Mouse (Mus musculus) C2C12 (cell line): ENCODE data around the gene Rtp3.

Source experiments
- CEBPB ChIP-seq: IDR thresholded peaks from one replicate; pipeline ENCODE4 v1.6.1; 2011; ENCODE audit warnings: low read depth, mild to moderate bottlenecking, control low read depth, moderate library complexity
- CTCF ChIP-seq: IDR thresholded peaks from one replicate; pipeline ENCODE4 v1.5.1; 2011; ENCODE audit not compliant: control insufficient read depth, insufficient read depth, insufficient read length
- MAX ChIP-seq: IDR thresholded peaks from one replicate; pipeline ENCODE4 v1.6.1; 2011; ENCODE audit warnings: mild to moderate bottlenecking, control low read depth
- MYOD1 ChIP-seq: IDR thresholded peaks from one replicate; pipeline ENCODE4 v1.6.1; 2011; ENCODE audit warnings: low read depth; ENCODE audit not compliant: control insufficient read depth, insufficient read length

- TF ChIP-seq CTCF (no peak), CEBPB (no peak), MYOD1 (no peak), MAX (no peak)
Measured at GRCm38 (mm10) chr9:110951866-110952265, 38.5 kb downstream of the Rtp3 start.
